Mouse (Mus musculus): ENCODE data around the gene Pde4d. TPM values are rescaled to one million over a fixed set of nuclear protein-coding genes. Genes with fewer than 3 reads are reported as not detected.

The Pde4d gene
- polyA plus RNA-seq, 1 experiment = 56.2 TPM

- no peaks in the 10 kb centered on the region for H3K4me1 ChIP-seq (ENCODE audit: control insufficient read depth, insufficient read depth, insufficient read length, low read length)
- H3K27ac ChIP-seq (replicated peaks; ENCODE audit: low read depth, low read length) = no peak overlapping the region
- no peak overlapping the region for H3K4me3 ChIP-seq (ENCODE audit: insufficient read depth, low read depth, low read length)
These were observed 1085.0 kb downstream of the Pde4d start for GRCm38 (mm10) chr13:109534709-109535284.

- Histone ChIP-seq H3K4me1 (ENCODE audit: control insufficient read depth, insufficient read depth, insufficient read length, low read length) (no peaks in the 10 kb centered on the region), H3K4me3 (ENCODE audit: insufficient read depth, low read depth, low read length) (no peak overlapping the region), H3K27ac (replicated peaks; ENCODE audit: low read depth, low read length) (no peak overlapping the region)
These were observed 1086.9 kb downstream of the Pde4d start for GRCm38 (mm10) chr13:109536636-109537035.

- no peak overlapping the region for H3K4me3 ChIP-seq (ENCODE audit: insufficient read depth, low read depth, low read length)
- H3K4me1 ChIP-seq (ENCODE audit: control insufficient read depth, insufficient read depth, insufficient read length, low read length) = no peaks in the 10 kb centered on the region
- H3K27ac ChIP-seq (replicated peaks; ENCODE audit: low read depth, low read length) = no peak overlapping the region
These were observed 1089.6 kb downstream of the Pde4d start for GRCm38 (mm10) chr13:109539371-109539770.

GRCm38 (mm10) chr13:109544646-109545045, 1094.9 kb downstream of the Pde4d start:
- no peaks in the 10 kb centered on the region; the same call in 1 of the 2 replicates for H3K4me1 ChIP-seq (ENCODE audit: control insufficient read depth, insufficient read depth, insufficient read length, low read length)
- H3K27ac ChIP-seq (replicated peaks; ENCODE audit: low read depth, low read length) = no peak overlapping the region
- no peak overlapping the region for H3K4me3 ChIP-seq (ENCODE audit: insufficient read depth, low read depth, low read length)

GRCm38 (mm10) chr13:109546337-109546736, 1096.6 kb downstream of the Pde4d start:
- Histone ChIP-seq H3K4me3 (ENCODE audit: insufficient read depth, low read depth, low read length) (peak overlapping the region; percentile 40), H3K27ac (replicated peaks; ENCODE audit: low read depth, low read length) (no peak overlapping the region), H3K4me1 (ENCODE audit: control insufficient read depth, insufficient read depth, insufficient read length, low read length) (no peaks in the 10 kb centered on the region; the same call in 1 of the 2 replicates)

- Histone ChIP-seq H3K4me1 (ENCODE audit: control insufficient read depth, insufficient read depth, insufficient read length, low read length) (no peaks in the 10 kb centered on the region; the same call in 1 of the 2 replicates), H3K27ac (replicated peaks; ENCODE audit: low read depth, low read length) (no peak overlapping the region), H3K4me3 (ENCODE audit: insufficient read depth, low read depth, low read length) (no peak overlapping the region)
These were observed 1097.3 kb downstream of the Pde4d start for GRCm38 (mm10) chr13:109547006-109547587.

- Histone ChIP-seq H3K27ac (replicated peaks; ENCODE audit: low read depth, low read length) (no peak overlapping the region), H3K4me3 (ENCODE audit: insufficient read depth, low read depth, low read length) (no peak overlapping the region), H3K4me1 (ENCODE audit: control insufficient read depth, insufficient read depth, insufficient read length, low read length) (no peaks in the 10 kb centered on the region; the same call in 1 of the 2 replicates)
These were observed 1098.0 kb downstream of the Pde4d start for GRCm38 (mm10) chr13:109547700-109548099.

- Histone ChIP-seq H3K4me3 (ENCODE audit: insufficient read depth, low read depth, low read length) (no peak overlapping the region), H3K27ac (replicated peaks; ENCODE audit: low read depth, low read length) (no peak overlapping the region), H3K4me1 (ENCODE audit: control insufficient read depth, insufficient read depth, insufficient read length, low read length) (no peaks in the 10 kb centered on the region; the same call in 1 of the 2 replicates)
These were observed 1098.5 kb downstream of the Pde4d start for GRCm38 (mm10) chr13:109548263-109548662.

GRCm38 (mm10) chr13:109548771-109549555, 1099.2 kb downstream of the Pde4d start:
- Histone ChIP-seq H3K4me3 (ENCODE audit: insufficient read depth, low read depth, low read length) (no peak overlapping the region), H3K4me1 (ENCODE audit: control insufficient read depth, insufficient read depth, insufficient read length, low read length) (no peaks in the 10 kb centered on the region; the same call in 1 of the 2 replicates), H3K27ac (replicated peaks; ENCODE audit: low read depth, low read length) (no peak overlapping the region)

GRCm38 (mm10) chr13:109551836-109552235, 1102.1 kb downstream of the Pde4d start:
- H3K4me3 ChIP-seq (ENCODE audit: insufficient read depth, low read depth, low read length) = no peak overlapping the region
- no peak overlapping the region for H3K27ac ChIP-seq (replicated peaks; ENCODE audit: low read depth, low read length)

GRCm38 (mm10) chr13:109555513-109555912, 1105.8 kb downstream of the Pde4d start:
- Histone ChIP-seq H3K4me1 (ENCODE audit: control insufficient read depth, insufficient read depth, insufficient read length, low read length) (no peaks in the 10 kb centered on the region), H3K27ac (replicated peaks; ENCODE audit: low read depth, low read length) (no peak overlapping the region), H3K4me3 (ENCODE audit: insufficient read depth, low read depth, low read length) (no peak overlapping the region)

More at GRCm38 (mm10) chr13:109551836-109552235, 1102.1 kb downstream of the Pde4d start:
- no peaks in the 10 kb centered on the region; the same call in 1 of the 2 replicates for H3K4me1 ChIP-seq (ENCODE audit: control insufficient read depth, insufficient read depth, insufficient read length, low read length)

GRCm38 (mm10) chr13:109556853-109557252, 1107.1 kb downstream of the Pde4d start:
- no peak overlapping the region; the same call in 1 of the 2 replicates for H3K4me3 ChIP-seq (ENCODE audit: insufficient read depth, low read depth, low read length)
- H3K27ac ChIP-seq (replicated peaks; ENCODE audit: low read depth, low read length) = no peak overlapping the region
- H3K4me1 ChIP-seq (ENCODE audit: control insufficient read depth, insufficient read depth, insufficient read length, low read length) = no peaks in the 10 kb centered on the region

- H3K27ac ChIP-seq (replicated peaks; ENCODE audit: low read depth, low read length) = no peak overlapping the region
- H3K4me1 ChIP-seq (ENCODE audit: control insufficient read depth, insufficient read depth, insufficient read length, low read length) = no peaks in the 10 kb centered on the region
- H3K4me3 ChIP-seq (ENCODE audit: insufficient read depth, low read depth, low read length) = no peak overlapping the region
These were observed 1108.9 kb downstream of the Pde4d start for GRCm38 (mm10) chr13:109558341-109559257.

- no peak overlapping the region for H3K4me3 ChIP-seq (ENCODE audit: insufficient read depth, low read depth, low read length)
- H3K4me1 ChIP-seq (ENCODE audit: control insufficient read depth, insufficient read depth, insufficient read length, low read length) = no peaks in the 10 kb centered on the region
- H3K27ac ChIP-seq (replicated peaks; ENCODE audit: low read depth, low read length) = no peak overlapping the region
These were observed 1110.5 kb downstream of the Pde4d start for GRCm38 (mm10) chr13:109560261-109560660.

Measured in brown adipose tissue, adult 24 weeks (tissue).